Mouse (Mus musculus) CH12.LX (cell line): ENCODE measurements at regions not wholly inside any gene's neighbourhood (a gene's known extent, or its start where the extent isn't known, plus 50 kb on each side); places are given as distances from the start of the nearest gene placed in this dataset.
A peak's percentile ranks its signal among the peaks of the same experiment; 100 is the strongest.

ENCODE experiments used
- DNase-seq: peaks from one replicate; pipeline ENCODE4 v3.0.0-alpha.2; 2013; ENCODE audit errors: extremely low read depth
- H3K27ac ChIP-seq: 2 replicates; pipeline ENCODE4 v1.5.1; 2012; ENCODE audit warnings: low read depth, mild to moderate bottlenecking, control low read depth, moderate library complexity; ENCODE audit not compliant: insufficient read depth
- H3K27me3 ChIP-seq: replicated peaks from 2 replicates; pipeline ENCODE3; 2012; ENCODE audit warnings: inconsistent platforms
- H3K36me3 ChIP-seq, 2 experiments: replicated peaks in 1 of 2; 2 replicates each; pipeline versions ENCODE3 to v1.6.1; 2012; ENCODE audit warnings: inconsistent platforms in 1 of 2, low read length in 1 of 2, mild to moderate bottlenecking in 1 of 2, mixed read lengths in 1 of 2, moderate library complexity in 1 of 2; ENCODE audit not compliant: control insufficient read depth in 1 of 2, insufficient read depth in 1 of 2
- H3K4me1 ChIP-seq, 2 experiments: 2 replicates each; pipeline ENCODE4 v1.6.1; 2012; ENCODE audit warnings: inconsistent platforms in 1 of 2, moderate library complexity in 1 of 2; ENCODE audit not compliant: insufficient read depth in 2 of 2, control insufficient read depth in 1 of 2
- H3K4me2 ChIP-seq: 2 replicates; pipeline ENCODE4 v1.6.1; 2012; ENCODE audit warnings: low read depth, mild to moderate bottlenecking, control low read depth; ENCODE audit not compliant: poor library complexity, insufficient read depth, severe bottlenecking
- H3K4me3 ChIP-seq, 3 experiments: fragments of 150-350 bp in 1 of 3; sonication (generic) in 1 of 3; replicated peaks in 1 of 3; 2 replicates each; pipeline versions ENCODE3 to v1.5.1; 2011 to 2012; ENCODE audit warnings: low read depth in 2 of 3, low read length in 2 of 3, mild to moderate bottlenecking in 2 of 3, moderate library complexity in 2 of 3, control low read depth in 1 of 3, improper control_type of control experiment in 1 of 3, inconsistent platforms in 1 of 3, mixed read lengths in 1 of 3; ENCODE audit not compliant: poor library complexity in 1 of 3
- H3K79me2 ChIP-seq: replicated peaks from 2 replicates; pipeline ENCODE4 v1.6.1; 2012; ENCODE audit warnings: mild to moderate bottlenecking, moderate library complexity; ENCODE audit not compliant: control insufficient read depth, poor library complexity, insufficient read depth, severe bottlenecking; ENCODE audit errors: extremely low read depth
- H3K9ac ChIP-seq: 2 replicates; pipeline ENCODE4 v1.6.1; 2012; ENCODE audit warnings: low read depth, mild to moderate bottlenecking, control low read depth, moderate library complexity; ENCODE audit not compliant: insufficient read depth
- H3K9me3 ChIP-seq: replicated peaks from 2 replicates; pipeline ENCODE3; 2012; ENCODE audit warnings: low read length, inconsistent platforms, mixed read lengths
- CHD2 ChIP-seq: IDR thresholded peaks from 2 replicates; pipeline ENCODE4 v1.6.1; 2011; ENCODE audit warnings: low read length, improper control_type of control experiment
- CTCF ChIP-seq, 2 experiments: IDR thresholded peaks in 1 of 2; conservative IDR thresholded peaks in 1 of 2; 2 replicates each; pipeline ENCODE4 v1.5.1; 2011 to 2012; ENCODE audit warnings: low read depth in 2 of 2, low read length in 2 of 2, improper control_type of control experiment in 1 of 2, inconsistent platforms in 1 of 2, mild to moderate bottlenecking in 1 of 2, moderate library complexity in 1 of 2
- EP300 ChIP-seq: IDR thresholded peaks from 2 replicates; pipeline ENCODE4 v1.6.1; 2011; ENCODE audit warnings: low read length, improper control_type of control experiment
- IRF4 ChIP-seq: IDR thresholded peaks from 2 replicates; pipeline ENCODE4 v1.6.1; 2014; ENCODE audit warnings: low read depth, mild to moderate bottlenecking, inconsistent platforms, low read length, improper control_type of control experiment
- JUND ChIP-seq: conservative IDR thresholded peaks from 2 replicates; pipeline ENCODE4 v1.6.1; 2011; ENCODE audit warnings: low read depth, low read length, improper control_type of control experiment
- MAFK ChIP-seq: IDR thresholded peaks from 2 replicates; pipeline ENCODE4 v1.6.1; 2011; ENCODE audit warnings: low read length, improper control_type of control experiment; ENCODE audit not compliant: insufficient replicate concordance
- MXI1 ChIP-seq: IDR thresholded peaks from 2 replicates; pipeline ENCODE4 v1.6.1; 2011; ENCODE audit warnings: mild to moderate bottlenecking, low read depth, low read length, improper control_type of control experiment
- MYC ChIP-seq: IDR thresholded peaks from 2 replicates; pipeline ENCODE4 v1.6.1; 2011; ENCODE audit warnings: low read depth, mild to moderate bottlenecking, improper control_type of control experiment, low read length
- NELFE ChIP-seq: IDR thresholded peaks from 2 replicates; pipeline ENCODE4 v1.6.1; 2011; ENCODE audit warnings: low read depth, low read length, improper control_type of control experiment
- RAD21 ChIP-seq: IDR thresholded peaks from 2 replicates; pipeline ENCODE4 v1.6.1; 2011; ENCODE audit warnings: low read depth, mild to moderate bottlenecking, low read length, improper control_type of control experiment, moderate library complexity
- RCOR1 ChIP-seq: conservative IDR thresholded peaks from 2 replicates; pipeline ENCODE4 v1.6.1; 2012; ENCODE audit warnings: low read depth, mild to moderate bottlenecking, inconsistent platforms, low read length, improper control_type of control experiment
- SIN3A ChIP-seq: IDR thresholded peaks from 2 replicates; pipeline ENCODE4 v1.6.1; 2012; ENCODE audit warnings: low read length, improper control_type of control experiment, inconsistent platforms
- SMC3 ChIP-seq: IDR thresholded peaks from 2 replicates; pipeline ENCODE4 v1.6.1; 2011; ENCODE audit warnings: low read depth, low read length, improper control_type of control experiment
- UBTF ChIP-seq: IDR thresholded peaks from 2 replicates; pipeline ENCODE4 v1.6.1; 2012; ENCODE audit warnings: low read depth, mild to moderate bottlenecking, inconsistent platforms, low read length, improper control_type of control experiment, moderate library complexity
- ZC3H11A ChIP-seq: IDR thresholded peaks from 2 replicates; pipeline ENCODE4 v1.6.1; 2012; ENCODE audit warnings: low read depth, mild to moderate bottlenecking, inconsistent platforms, low read length, improper control_type of control experiment
- dilution Hi-C: fragments of 300-500 bp; cut with MboI; formaldehyde crosslinking; loops from 2 replicates; pipeline ENCODE4 v1.14.3; 2020; ENCODE audit warnings: low sequenced_read_pairs; ENCODE audit not compliant: extremely low pct_unique_long_range_greater_than_20kb, extremely low pct_ligation_motif_present
- in situ Hi-C: fragments of 300-500 bp; cut with MboI; formaldehyde crosslinking; loops from 3 replicates; pipeline ENCODE4 v1.14.3; 2019; ENCODE audit warnings: low sequenced_read_pairs, low pct_ligation_motif_present, low pct_unique_long_range_greater_than_20kb, mixed read lengths

GRCm38 (mm10) chr13:107325707-107326495 lies 304.0 kb upstream of the Kif2a start:
- peak; percentile 56 for DNase-seq
- dilution Hi-C loops, result no loop called here
- Histone ChIP-seq H3K27me3 (no peaks in the 10 kb centered on the region), H3K9ac (no peak overlapping the region), H3K4me3 (no peak overlapping the region), H3K27ac (no peak overlapping the region), H3K36me3 (no peaks in the 10 kb centered on the region), H3K79me2 (no peaks in the 10 kb centered on the region), H3K9me3 (no peaks in the 10 kb centered on the region), H3K4me2 (no peak overlapping the region), H3K4me1 (no peaks in the 10 kb centered on the region)
- TF ChIP-seq SMC3 (peak; percentile 88), CHD2 (no peak), MXI1 (no peak), JUND (no peak), CTCF (conservative IDR thresholded peaks at IDR 0.05 in 1 of 2, IDR thresholded peaks at IDR 0.05 in 1 of 2; ENCODE audit: low read depth in 2 of 2, low read length in 2 of 2) (peak; percentile 74 to 88; a peak in 3 of 4 replicates), SIN3A (peak; percentile 64; the same call in 1 of the 2 replicates), RAD21 (peak; percentile 95), RCOR1 (no peak), MYC (0 out of 2 replicates have a peak, but pooled peaks have one; percentile 24), ZC3H11A (peak; percentile 76)
- in situ Hi-C loops, result loop anchor here (10.0 kb wide), 1 partner anchor 829 kb away; the partner anchor contains the start of genes Ercc8 and Ndufaf2

GRCm38 (mm10) chr13:107314746-107315145 lies 292.8 kb upstream of the Kif2a start:
- Histone ChIP-seq H3K27me3 (no peaks in the 10 kb centered on the region), H3K4me1 (no peaks in the 10 kb centered on the region), H3K4me2 (no peak overlapping the region), H3K9ac (no peak overlapping the region)
- dilution Hi-C loops (no loop called here), in situ Hi-C loops (no loop called here)
- TF ChIP-seq NELFE, result no peak
- no peak for TF ChIP-seq MAFK
- no peak for TF ChIP-seq IRF4
- TF ChIP-seq EP300, result no peak
- TF ChIP-seq UBTF, result no peak
- TF ChIP-seq CHD2, result no peak
- TF ChIP-seq RCOR1, result no peak
- TF ChIP-seq, all 38 proteins: peak for 0
- H3K9me3 ChIP-seq, result no peaks in the 10 kb centered on the region
- H3K27ac ChIP-seq, result no peak overlapping the region
- H3K36me3 ChIP-seq, result no peaks in the 10 kb centered on the region
- no peaks in the 10 kb centered on the region for H3K79me2 ChIP-seq
- no peak for DNase-seq
- H3K4me3 ChIP-seq, result no peak overlapping the region
